Mouse (Mus musculus) gastrocnemius, postnatal 14 days (tissue): ENCODE data around the gene Ehmt2. TPM values are rescaled to one million over a fixed set of nuclear protein-coding genes. Genes with fewer than 3 reads are reported as not detected.

ENCODE experiments used
- DNase-seq: peaks from one replicate; pipeline ENCODE4 v3.0.0; 2021; ENCODE audit warnings: mixed read lengths
- intact Hi-C: fragments of 180-260 bp; cut with DNase I; formaldehyde crosslinking; loops from one replicate; pipeline ENCODE4 v1.15.1; 2025; ENCODE audit warnings: low total_unique reads
- total RNA-seq, 2 experiments: library from RNA; stranded (reverse); gene quantifications; 2 replicates each; pipeline ENCODE4 v1.2.3; 2021

Gene Ehmt2
- total RNA-seq, 2 experiments from 2014 or later: 29.4 to 32.2 TPM

DNA sequence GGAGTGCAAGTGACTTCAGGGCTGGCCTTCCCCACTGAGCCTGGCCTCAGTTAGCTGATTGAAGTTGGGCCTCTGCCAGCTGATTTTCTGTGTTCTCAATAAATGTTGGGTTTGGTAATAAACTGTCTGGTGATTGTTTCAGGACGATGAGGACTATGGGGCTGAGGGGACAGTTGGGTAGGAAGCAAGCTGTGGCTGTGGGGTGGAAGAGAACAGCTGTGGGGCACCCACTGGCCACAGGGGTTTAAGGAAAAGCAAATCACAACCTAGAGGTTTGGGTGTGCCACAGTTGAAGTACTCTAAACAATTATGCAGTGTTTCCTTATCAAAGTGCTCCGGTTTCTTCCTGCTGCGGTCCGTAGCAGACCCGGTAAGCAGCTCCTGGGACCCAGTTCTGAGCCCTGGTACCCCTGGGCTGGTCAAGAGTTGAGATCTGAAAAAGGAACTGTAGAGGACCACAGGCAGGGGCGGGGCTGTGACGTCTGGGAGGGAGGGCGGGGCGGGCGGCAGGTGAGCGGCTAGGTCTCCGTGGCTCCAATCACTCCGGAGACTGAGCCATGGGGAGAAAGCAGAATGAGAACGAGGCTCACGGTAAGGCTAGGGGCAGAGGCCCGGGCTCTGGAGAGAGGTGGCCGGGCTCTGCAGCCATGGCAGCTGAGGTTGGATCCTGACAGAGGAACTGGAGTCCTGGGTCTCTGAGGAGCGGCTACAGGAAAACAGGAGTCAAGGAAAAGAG is 15.8 kb downstream of the Ehmt2 start, which contains the start of gene Slc44a4:
Gene Slc44a4 (plus strand): TSS at position 537 of the 736 bp plus-strand sequence.
- DNase-seq: no peak
- intact Hi-C loops: loop anchor here (5.0 to 10.0 kb wide), 2 partner anchors 57 to 71 kb away; partner anchors contain the start of gene Lsm2

DNA sequence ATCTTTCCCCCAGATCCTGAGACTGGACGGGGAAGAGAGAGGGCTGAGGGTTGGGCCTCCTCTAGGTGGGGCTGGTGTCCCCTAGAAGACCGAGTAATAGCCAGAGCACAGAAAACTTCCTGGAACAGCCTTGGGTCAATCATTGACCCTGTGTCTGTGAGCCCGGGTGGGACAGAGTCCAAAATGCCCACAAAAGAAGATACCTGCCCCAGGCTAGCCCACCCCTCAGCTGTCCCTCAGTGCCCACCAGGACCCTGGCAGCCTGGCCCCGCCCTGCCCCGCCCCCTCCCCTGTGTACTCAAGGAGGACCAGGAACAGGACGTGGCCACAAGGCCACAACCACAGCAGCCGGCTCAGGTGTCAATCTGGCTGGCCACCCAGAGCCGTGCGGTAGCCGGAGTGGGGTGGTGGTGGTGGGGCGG is 17.2 kb downstream of the Ehmt2 start:
- intact Hi-C loops: loop anchor here (10.0 kb wide), 1 partner anchor 69 kb away; the partner anchor contains the start of gene Lsm2
- DNase-seq: no peak

DNA sequence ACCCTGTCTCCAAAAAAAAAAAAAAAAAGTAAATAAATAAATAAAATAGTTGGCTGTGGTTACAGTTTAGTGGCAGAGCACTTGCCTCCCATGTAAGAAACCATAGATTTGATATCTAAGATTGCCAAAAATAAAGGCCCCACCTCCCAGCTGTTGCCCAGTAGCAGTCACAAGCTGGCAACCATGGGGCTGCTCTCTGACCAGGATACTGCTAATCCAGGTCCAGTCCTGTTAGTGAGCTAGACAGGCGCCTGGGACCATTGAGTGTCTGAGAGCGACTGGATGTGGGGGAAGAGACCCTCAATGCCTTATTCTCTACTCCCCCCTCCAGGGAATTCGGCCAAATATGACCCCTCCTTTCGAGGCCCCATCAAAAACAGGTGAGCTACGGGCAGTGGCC is 18.0 kb downstream of the Ehmt2 start:
- no peak for DNase-seq

DNA sequence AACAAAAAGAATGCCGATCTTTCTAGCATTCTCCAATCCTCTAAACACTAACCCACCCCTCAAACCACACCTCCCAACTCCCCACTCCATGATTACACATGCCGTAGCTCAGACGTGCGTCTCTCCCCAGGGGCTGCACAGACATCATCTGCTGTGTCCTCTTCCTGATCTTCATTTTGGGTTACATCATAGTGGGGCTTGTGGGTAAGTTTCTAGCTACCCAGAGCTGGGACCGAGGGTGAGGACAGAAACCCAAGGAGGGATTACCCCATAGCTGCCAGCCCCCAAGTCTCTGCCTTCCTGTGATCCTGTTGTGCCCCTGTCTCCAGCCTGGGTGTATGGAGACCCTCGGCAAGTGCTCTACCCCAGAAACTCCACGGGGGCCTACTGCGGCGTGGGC is 18.9 kb downstream of the Ehmt2 start:
- no peak for DNase-seq
- intact Hi-C loops: loop anchor here (10.0 kb wide), 1 partner anchor 68 kb away; the partner anchor contains the start of gene Lsm2

More for the DNA sequence above, 18.0 kb downstream of the Ehmt2 start:
- intact Hi-C loops: loop anchor here (10.0 kb wide), 1 partner anchor 68 kb away; the partner anchor contains the start of gene Lsm2

DNA sequence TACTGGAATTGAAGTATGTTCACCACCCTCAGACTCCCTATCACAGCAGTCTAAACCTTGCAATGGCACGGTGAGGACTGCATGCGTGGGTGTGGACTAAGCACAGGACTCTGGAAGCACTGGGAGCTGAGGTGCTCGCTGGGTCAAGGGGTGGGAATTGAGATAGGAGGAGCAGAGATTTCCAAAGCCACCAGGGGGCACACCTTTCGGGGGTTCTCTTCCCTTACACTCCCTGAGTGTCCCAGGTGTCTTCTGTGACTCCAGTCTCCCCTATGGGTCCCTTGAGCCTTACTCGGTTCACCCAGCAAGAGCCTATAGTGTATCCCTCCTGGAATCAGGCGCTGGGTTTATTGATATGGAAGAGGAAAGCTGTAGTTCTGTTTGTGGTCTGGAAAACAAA is 24.7 kb downstream of the Ehmt2 start:
- DNase-seq: no peak
- intact Hi-C loops: no loop called here

DNA sequence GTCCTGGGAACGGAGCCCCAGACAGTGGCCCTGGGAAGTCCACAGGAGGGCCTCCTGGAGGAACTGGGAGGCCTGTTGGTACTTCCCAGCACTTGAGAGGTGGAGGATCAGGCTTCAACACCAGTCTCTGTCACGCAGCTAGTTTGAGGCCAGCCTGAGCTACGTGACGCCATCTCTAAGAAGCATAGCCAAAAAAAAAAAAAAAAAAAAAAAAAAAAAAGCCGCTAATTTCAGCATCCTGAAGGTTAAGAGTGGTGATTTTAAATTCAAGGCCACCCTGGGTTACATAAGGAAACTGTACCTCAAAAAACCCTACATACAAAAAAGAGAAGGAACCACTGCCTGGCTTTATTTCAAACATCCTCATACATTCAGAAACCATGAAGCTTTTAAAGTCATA is 26.0 kb downstream of the Ehmt2 start:
- intact Hi-C loops: no loop called here
- no peak for DNase-seq

DNA sequence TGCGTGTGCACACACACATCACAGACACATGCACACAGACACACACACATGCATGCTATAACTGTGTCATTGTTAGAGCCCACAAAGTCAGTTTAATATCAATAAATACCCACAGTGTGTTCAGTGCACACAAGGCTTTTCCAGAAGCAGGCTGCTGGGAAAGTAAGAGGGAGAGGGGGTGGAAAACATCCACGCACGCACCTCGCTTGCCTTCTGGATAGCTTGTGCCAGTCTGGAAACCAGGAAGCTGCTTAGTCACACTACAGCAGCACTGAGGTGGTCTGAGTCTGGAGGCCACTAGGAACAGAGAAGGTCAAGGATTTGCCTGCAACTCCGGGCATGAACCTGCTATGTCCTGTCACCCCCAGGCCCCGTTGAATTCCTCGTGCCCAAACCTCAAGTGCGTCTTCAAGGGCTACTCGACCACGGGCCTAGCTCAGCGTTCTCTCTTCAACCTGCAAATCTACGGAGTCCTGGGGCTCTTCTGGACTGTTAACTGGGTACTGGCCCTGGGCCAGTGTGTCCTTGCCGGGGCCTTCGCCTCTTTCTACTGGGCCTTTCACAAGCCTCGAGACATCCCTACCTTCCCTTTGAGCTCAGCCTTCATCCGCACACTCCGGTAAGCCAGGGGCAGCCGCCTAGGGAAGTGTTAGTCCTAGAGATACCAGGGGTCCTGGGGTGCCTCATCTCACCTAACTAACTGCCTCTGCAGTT is 29.2 kb downstream of the Ehmt2 start:
- intact Hi-C loops: no loop called here
- no peak for DNase-seq

DNA sequence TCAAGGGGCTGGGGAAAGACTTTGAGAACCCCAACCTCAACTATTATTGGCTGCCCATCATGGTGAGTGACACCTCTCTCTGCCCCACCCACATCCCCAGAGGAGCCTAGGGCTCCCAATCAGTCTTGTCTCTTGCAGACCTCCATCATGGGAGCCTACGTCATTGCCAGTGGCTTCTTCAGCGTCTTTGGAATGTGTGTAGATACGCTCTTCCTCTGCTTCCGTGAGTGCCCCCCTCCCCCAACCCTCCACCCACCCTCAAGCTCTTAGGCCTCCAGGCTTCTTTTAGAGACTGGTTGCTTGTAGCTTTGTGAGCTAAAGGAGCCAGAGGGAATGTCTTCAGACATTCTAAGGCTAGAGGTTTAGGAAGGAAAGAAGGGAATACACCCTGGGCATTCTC is 30.6 kb downstream of the Ehmt2 start:
- no peak for DNase-seq
- intact Hi-C loops: no loop called here

DNA sequence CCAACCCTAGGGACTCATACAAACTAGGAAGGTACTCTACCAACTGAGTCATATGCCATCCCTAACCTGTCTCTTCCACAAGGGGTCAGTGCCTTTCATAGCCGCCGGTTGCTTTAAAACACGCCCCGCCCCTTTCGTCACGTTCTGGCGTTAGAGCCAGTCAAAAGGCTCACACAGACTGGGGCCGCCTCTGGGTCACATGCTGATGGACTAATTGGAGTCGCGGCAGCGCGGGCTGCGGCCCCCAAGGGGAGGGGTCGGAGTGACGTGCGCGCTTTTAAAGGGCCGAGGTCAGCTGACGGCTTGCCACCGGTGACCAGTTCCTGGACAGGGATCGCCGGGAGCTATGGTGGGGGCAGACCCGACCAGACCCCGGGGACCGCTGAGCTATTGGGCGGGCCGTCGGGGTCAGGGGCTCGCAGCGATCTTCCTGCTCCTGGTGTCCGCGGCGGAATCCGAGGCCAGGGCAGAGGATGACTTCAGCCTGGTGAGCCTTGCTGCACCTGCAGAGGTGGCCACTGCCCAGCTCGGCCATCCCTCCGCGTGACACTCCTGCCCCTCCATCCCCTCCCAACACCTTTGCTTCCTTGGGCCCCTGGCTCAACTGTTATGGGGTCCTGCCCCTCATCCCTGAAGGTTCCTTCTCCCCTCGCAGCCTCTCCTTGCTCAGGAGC is 32.9 kb downstream of the Ehmt2 start, which contains the start of gene Neu1:
Gene Neu1 (plus strand): TSS at position 193 of the 674 bp plus-strand sequence.
- peak; percentile 99 for DNase-seq
- intact Hi-C loops: no loop called here

DNA sequence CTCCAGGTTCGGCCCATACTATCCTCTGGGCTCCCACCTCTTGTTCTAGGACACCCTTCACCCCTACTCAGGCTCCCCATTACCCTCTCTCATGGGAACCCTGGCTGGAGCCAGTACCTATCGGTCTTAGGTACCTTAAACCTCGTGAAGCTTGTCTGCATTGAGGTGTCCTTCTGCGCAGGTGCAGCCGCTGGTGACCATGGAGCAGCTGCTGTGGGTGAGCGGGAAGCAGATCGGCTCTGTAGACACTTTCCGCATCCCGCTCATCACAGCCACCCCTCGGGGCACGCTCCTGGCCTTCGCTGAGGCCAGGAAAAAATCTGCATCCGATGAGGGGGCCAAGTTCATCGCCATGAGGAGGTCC is 33.4 kb downstream of the Ehmt2 start:
- intact Hi-C loops: no loop called here
- no peak for DNase-seq

DNA sequence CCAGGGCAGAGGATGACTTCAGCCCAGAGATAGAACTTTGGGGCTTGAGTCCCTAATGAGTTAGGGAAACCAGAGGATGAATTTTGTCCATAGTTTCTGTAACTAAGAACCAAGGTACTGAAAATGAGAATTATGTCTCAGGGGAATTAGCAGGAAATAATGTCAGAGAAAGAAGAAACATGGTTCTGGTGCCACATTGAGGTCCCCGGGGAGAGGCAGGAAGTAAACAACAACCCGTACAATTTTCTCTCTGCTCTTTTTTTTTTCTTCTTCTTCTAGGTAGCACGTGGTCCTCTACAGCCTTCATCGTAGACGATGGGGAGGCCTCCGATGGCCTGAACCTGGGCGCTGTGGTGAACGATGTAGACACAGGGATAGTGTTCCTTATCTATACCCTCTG is 34.0 kb downstream of the Ehmt2 start:
- intact Hi-C loops: no loop called here
- DNase-seq: no peak

DNA sequence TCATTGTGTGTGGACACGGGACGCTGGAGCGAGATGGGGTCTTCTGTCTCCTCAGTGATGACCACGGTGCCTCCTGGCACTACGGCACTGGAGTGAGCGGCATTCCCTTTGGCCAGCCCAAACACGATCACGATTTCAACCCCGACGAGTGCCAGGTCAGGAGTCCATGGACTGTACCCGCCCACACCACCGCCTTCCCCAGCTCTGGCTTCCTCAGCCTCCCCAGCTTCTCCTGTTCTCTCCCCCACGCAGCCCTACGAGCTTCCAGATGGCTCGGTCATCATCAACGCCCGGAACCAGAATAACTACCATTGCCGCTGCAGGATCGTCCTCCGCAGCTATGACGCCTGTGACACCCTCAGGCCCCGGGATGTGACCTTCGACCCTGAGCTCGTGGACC is 35.8 kb downstream of the Ehmt2 start:
- no peak for DNase-seq
- intact Hi-C loops: no loop called here

DNA sequence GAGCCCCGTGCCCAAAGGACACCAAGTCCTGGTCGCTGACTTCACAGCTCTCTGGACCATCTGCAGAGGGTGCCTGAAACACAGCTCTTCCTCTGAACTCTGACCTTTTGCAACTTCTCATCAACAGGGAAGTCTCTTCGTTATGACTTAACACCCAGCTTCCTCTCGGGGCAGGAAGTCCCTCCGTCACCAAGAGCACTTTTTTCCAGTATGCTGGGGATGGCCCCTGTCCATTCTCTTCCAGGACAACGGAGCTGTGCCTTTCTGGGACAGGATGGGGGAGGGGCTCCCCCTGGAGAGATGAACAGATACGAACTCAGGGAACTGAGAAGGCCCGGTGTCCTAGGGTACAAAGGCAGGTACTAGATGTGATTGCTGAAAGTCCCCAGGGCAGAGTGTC is 36.6 kb downstream of the Ehmt2 start:
- DNase-seq: no peak
- intact Hi-C loops: no loop called here

DNA sequence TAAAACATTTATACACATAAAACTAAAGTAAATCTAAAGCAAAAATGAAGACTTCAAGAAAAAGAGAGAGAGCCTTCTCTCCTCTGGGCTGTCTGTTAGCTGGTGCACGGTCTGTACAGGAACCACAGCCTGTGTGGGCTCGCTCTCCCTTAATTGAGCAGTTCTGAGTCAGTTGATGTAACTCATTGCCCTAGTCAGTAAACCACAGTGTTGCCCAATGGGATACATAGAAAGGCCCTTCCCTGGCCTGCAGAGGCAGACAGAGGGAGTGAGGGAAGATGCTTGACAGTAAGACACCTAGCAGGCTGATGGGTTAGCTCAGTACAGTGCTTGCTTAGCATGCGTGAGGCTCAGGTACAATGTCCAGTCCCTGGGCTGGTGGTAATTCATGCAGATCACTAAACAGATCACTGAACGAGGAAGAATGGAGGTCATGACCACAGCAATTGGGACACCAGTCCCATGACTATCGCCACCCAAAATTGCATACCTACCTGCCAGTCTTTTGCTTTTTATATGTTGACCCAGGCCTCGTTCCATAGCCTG is 39.8 kb downstream of the Ehmt2 start:
- intact Hi-C loops: no loop called here
- DNase-seq: no peak

DNA sequence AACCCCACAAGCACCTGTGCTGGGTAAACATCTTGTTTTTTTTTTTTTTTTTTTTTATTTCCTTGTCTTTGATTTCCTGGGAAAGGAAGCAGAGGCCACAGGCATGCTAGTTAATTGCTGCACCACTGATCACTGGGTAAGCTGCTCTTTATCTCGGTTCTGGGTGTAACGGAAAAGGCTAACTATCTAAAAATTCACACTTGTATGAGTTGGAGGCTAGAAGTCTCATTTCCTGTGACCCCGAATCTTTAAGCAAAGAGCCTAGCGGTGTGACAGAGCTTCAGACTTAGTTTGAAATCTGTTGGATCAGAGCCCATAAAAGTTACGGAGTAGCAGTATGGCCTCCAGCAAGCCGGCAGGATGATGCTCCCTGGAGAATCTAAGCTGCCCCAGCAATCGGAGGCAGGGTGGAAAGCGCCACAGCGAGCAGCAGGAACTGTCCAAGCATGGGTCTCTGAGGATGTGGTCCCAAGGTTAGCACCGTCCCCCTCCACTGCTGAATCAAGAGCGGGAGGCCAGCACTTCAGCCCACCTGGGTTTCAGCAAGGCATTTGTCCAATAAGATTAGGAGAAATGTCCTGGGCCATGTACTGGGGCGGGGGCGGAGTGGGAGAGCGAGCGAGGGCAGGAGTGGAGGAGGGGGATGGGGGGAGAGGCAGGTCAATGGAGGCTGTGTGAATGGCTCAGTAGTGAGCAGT is 43.2 kb downstream of the Ehmt2 start:
- DNase-seq: no peak
- intact Hi-C loops: no loop called here

DNA sequence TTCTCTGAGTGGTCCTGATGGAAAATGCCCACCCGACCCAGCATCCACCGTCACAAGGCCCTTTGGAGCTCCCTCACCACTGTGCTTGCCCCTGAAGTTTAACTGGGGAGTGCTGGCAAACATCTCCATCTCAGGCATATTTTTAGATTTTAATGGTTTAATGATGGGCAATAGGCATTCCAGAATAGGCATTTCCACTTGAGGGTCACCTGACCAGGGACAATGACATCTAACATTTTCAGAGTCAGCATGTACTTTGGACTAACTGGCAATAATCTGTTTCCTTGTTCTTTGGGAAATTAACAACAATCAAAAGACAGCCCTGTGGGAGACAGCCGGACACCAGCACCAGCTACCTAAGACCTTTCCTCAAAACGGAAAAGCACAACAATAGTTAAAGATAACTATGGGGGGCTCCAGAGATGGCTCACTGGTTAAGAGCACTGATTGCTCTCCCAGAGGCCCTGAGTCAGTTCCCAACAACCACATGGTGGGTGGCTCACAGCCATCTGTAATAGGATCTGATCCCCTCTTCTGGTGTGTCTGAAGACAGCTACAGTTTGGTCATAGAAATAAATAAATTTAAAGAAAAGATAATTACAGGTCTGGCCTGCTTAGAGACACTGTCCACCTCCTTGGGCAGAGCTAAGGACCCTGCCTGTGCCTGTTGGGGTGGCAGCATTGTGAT is 45.0 kb downstream of the Ehmt2 start:
- intact Hi-C loops: no loop called here
- DNase-seq: no peak

DNA sequence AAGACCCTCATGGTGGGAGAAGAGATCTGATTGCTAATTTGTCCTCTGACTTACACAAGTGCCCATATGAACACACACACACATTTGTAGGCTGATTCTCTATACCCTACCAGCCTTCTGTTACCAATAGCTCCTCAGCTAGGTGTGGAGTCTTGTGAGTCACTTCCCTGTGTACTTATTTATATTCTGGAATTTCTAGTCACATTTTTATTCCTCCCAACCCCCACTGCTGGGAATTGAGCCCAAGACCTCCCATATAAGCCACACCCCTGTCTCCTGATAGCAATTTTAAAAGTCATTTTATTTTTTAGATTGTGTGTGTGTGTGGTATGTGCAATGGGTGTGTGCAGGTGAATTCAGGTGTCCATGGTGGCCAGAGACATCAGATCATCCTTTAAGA is 46.1 kb downstream of the Ehmt2 start:
- no peak for DNase-seq
- intact Hi-C loops: no loop called here

DNA sequence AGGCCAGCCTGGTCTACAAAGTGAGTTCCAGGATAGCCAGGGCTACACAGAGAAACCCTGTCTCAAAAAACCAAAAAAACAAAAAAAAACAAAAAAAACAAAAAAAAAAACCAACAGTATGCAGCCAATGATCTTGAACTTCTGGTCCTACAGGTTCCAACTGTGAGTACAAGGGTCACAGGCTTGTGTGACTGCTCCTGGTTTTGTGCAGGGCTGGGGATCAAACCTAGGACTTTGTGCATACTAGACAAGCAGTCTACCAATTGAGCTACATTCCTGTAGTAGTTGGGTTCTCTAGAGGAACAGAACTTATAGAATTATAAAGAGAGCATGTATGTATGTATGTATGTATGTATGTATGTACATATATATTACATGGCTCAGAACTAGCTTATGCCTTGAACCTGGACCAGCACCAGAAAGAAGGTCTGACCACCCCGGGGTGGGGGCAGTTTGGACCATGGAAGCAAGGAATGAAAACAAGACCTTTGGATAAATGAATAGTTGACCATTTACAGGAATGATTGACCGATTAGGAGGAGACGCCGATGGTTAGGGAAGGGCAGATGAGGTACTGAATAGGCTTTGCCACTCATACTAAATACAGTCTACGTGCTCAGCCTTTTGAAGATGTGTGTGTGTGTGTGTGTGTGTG is 48.3 kb downstream of the Ehmt2 start:
- intact Hi-C loops: no loop called here
- DNase-seq: no peak
